Mouse (Mus musculus) G1E (cell line): Measurements from ENCODE around the gene Gm11939.

Experiments used
- CTCF ChIP-seq: IDR thresholded peaks from 2 replicates; pipeline ENCODE4 v1.5.1; 2012; ENCODE audit warnings: low read depth, low read length, inconsistent platforms, mixed read lengths
- GATA1 ChIP-seq: IDR thresholded peaks from 2 replicates; pipeline ENCODE4 v1.6.1; 2012; ENCODE audit warnings: borderline replicate concordance, low read length, inconsistent platforms, mixed read lengths
- GATA2 ChIP-seq: IDR thresholded peaks from 2 replicates; pipeline ENCODE4 v1.6.1; 2012; ENCODE audit warnings: low read depth, low read length, inconsistent platforms, borderline replicate concordance
- POLR2AphosphoS5 ChIP-seq: IDR thresholded peaks from 2 replicates; pipeline ENCODE4 v1.6.1; 2012; ENCODE audit warnings: low read depth, low read length, inconsistent platforms; ENCODE audit not compliant: insufficient replicate concordance
- TAL1 ChIP-seq: conservative IDR thresholded peaks from 2 replicates; pipeline ENCODE4 v1.6.1; 2012; ENCODE audit warnings: low read depth, low read length, inconsistent platforms, mixed read lengths

GRCm38 (mm10) chr11:99547892-99548291, 11.4 kb downstream of the Gm11939 start:
- TF ChIP-seq CTCF: no peak
- no peak for TF ChIP-seq POLR2AphosphoS5
- TF ChIP-seq GATA2: no peak
- TF ChIP-seq GATA1: no peak
- TF ChIP-seq TAL1: no peak
